Mouse (Mus musculus) MEL (cell line): ENCODE measurements around the gene Cela2a.

ENCODE experiments used
- CHD2 ChIP-seq: IDR thresholded peaks from 2 replicates; pipeline ENCODE4 v1.6.1; 2011; ENCODE audit warnings: low read length, improper control_type of control experiment
- CTCF ChIP-seq, 3 experiments: IDR thresholded peaks in 2 of 3; conservative IDR thresholded peaks in 1 of 3; 2 replicates each; pipeline ENCODE4 v1.5.1; 2011 to 2012; ENCODE audit warnings: low read length in 3 of 3, low read depth in 2 of 3, mild to moderate bottlenecking in 2 of 3, improper control_type of control experiment in 1 of 3, inconsistent platforms in 1 of 3, mixed read lengths in 1 of 3, moderate library complexity in 1 of 3; ENCODE audit not compliant: control insufficient read depth in 1 of 3, insufficient read depth in 1 of 3, poor library complexity in 1 of 3, severe bottlenecking in 1 of 3
- ETS1 ChIP-seq: IDR thresholded peaks from 2 replicates; pipeline ENCODE4 v1.6.1; 2012; ENCODE audit warnings: low read depth, mild to moderate bottlenecking, inconsistent platforms, low read length, improper control_type of control experiment, moderate library complexity
- GABPA ChIP-seq: IDR thresholded peaks from 2 replicates; pipeline ENCODE4 v1.6.1; 2012; ENCODE audit warnings: low read depth, mild to moderate bottlenecking, inconsistent platforms, low read length, improper control_type of control experiment, moderate library complexity
- KAT2A ChIP-seq: conservative IDR thresholded peaks from 2 replicates; pipeline ENCODE4 v1.6.1; 2012; ENCODE audit warnings: low read depth, low read length, improper control_type of control experiment, inconsistent platforms
- MAZ ChIP-seq: IDR thresholded peaks from 2 replicates; pipeline ENCODE4 v1.6.1; 2012; ENCODE audit warnings: low read depth, mild to moderate bottlenecking, inconsistent platforms, low read length, improper control_type of control experiment
- POLR2A ChIP-seq, 2 experiments: IDR thresholded peaks; 2 replicates each; pipeline ENCODE4 v1.6.1; 2011 to 2012; ENCODE audit warnings: low read length in 2 of 2, mild to moderate bottlenecking in 2 of 2, control low read depth in 1 of 2, improper control_type of control experiment in 1 of 2, low read depth in 1 of 2, moderate library complexity in 1 of 2; ENCODE audit not compliant: control insufficient read depth in 1 of 2, insufficient read depth in 1 of 2, poor library complexity in 1 of 2
- POLR2AphosphoS2 ChIP-seq: IDR thresholded peaks from 2 replicates; pipeline ENCODE4 v1.6.1; 2011; ENCODE audit warnings: low read length, improper control_type of control experiment
- RAD21 ChIP-seq: IDR thresholded peaks from 2 replicates; pipeline ENCODE4 v1.6.1; 2011; ENCODE audit warnings: mild to moderate bottlenecking, low read depth, low read length, improper control_type of control experiment
- TBP ChIP-seq: IDR thresholded peaks from 2 replicates; pipeline ENCODE4 v1.8.0; 2011; ENCODE audit warnings: low read depth, low read length, improper control_type of control experiment
- ZKSCAN1 ChIP-seq: IDR thresholded peaks from 2 replicates; pipeline ENCODE4 v1.6.1; 2012; ENCODE audit warnings: low read depth, mild to moderate bottlenecking, inconsistent platforms, low read length, improper control_type of control experiment, moderate library complexity

GRCm38 (mm10) chr4:141861591-141862295 is 35.8 kb upstream of the Cela2a start:
- TF ChIP-seq KAT2A = no peak
- no peak for TF ChIP-seq ETS1
- TF ChIP-seq CHD2 = no peak
- no peak for TF ChIP-seq GABPA
- no peak for TF ChIP-seq MAZ
- TF ChIP-seq ZKSCAN1 = no peak
- TF ChIP-seq CTCF (IDR thresholded peaks at IDR 0.05 in 2 of 3, conservative IDR thresholded peaks at IDR 0.05 in 1 of 3; ENCODE audit: control insufficient read depth in 1 of 3, insufficient read depth in 1 of 3, low read depth in 2 of 3, low read length in 3 of 3, poor library complexity in 1 of 3, severe bottlenecking in 1 of 3) = no peak
- no peak for TF ChIP-seq RAD21
- TF ChIP-seq POLR2A (IDR thresholded peaks at IDR 0.05; ENCODE audit: control insufficient read depth in 1 of 2, insufficient read depth in 1 of 2, low read depth in 1 of 2, low read length in 2 of 2, poor library complexity in 1 of 2) = no peak
- no peak for TF ChIP-seq TBP
- no peak for TF ChIP-seq POLR2AphosphoS2
